ENCODE assay signal across 9 mouse cellular contexts in genomic region chr19:11602026-11602425, GRCm38 (mm10). TPM values are rescaled to one million over a fixed set of nuclear protein-coding genes. Genes with fewer than 3 reads are reported as not detected.
DNase-seq lines count a peak whose midpoint lies in the region; ATAC-seq lines count a peak whose summit lies in the region.
"Had no signal": no experiment of that assay in that cellular context is flagged by ENCODE, and none has a peak within 500 bp of the region (broad histone marks: within the 10 kb centered on the region; RNA-seq: fewer than 3 reads in every experiment).

No protein-coding gene starts in this region.

- H3K9ac ChIP-seq in heart, embryonic 11.5 days (ENCODE audit: low read depth, low read length), result no peak overlapping the region

- H3K4me3 ChIP-seq in heart, embryonic 11.5 days (ENCODE audit: low read depth, low read length), result no peak overlapping the region

- no peak overlapping the region for H3K27ac ChIP-seq in heart, embryonic 11.5 days (ENCODE audit: low read depth, low read length)

- H3K4me1 ChIP-seq in heart, embryonic 11.5 days (ENCODE audit: control insufficient read depth, insufficient read depth, low read length), result no peaks in the 10 kb centered on the region

- DNase-seq in heart, adult 11 months, result peak; percentile 91
- peak; percentile 5 for DNase-seq in urinary bladder, postnatal 25 days (ENCODE audit: low spot score)
- no peak for DNase-seq in urinary bladder, postnatal 4 days (ENCODE audit: low spot score in 2 of 2)
- DNase-seq in lung, postnatal 14 days, result peak; percentile 31
- peak; percentile 29 to 53 for DNase-seq in thymus, postnatal 36 days

- no peaks in the 10 kb centered on the region for H3K36me3 ChIP-seq in heart, embryonic 11.5 days (ENCODE audit: control insufficient read depth, insufficient read depth, low read length)

- no peaks in the 10 kb centered on the region for H3K27me3 ChIP-seq in heart, embryonic 11.5 days (ENCODE audit: control insufficient read depth, insufficient read depth, low read length)

- ATAC-seq in heart, embryonic 11.5 days (replicated peaks; ENCODE audit: insufficient number of reproducible peaks, low FRiP score, low TSS enrichment), result no peak
- ATAC-seq in hematopoietic stem cell, adult 5-6 weeks (replicated peaks in 1 of 2; ENCODE audit: insufficient read depth in 1 of 2, low FRiP score in 2 of 2, low TSS enrichment in 1 of 2, low read depth in 1 of 2, poor library complexity in 2 of 2, severe bottlenecking in 2 of 2), result peak; percentile 85 to 95
- ATAC-seq in cerebellum, adult (ENCODE audit: insufficient number of reproducible peaks, low FRiP score, low TSS enrichment), result no peak

- 84% methylated on average over 2 of the region's 2 CpGs for WGBS in heart, embryonic 11.5 days (ENCODE audit: insufficient replicate concordance)

- no peaks in the 10 kb centered on the region for H3K9me3 ChIP-seq in heart, embryonic 11.5 days (replicated peaks; ENCODE audit: control insufficient read depth, low read length)

- no peak overlapping the region for H3K4me2 ChIP-seq in heart, embryonic 11.5 days

RNA-seq across cellular contexts. Expression of gene Ms4a6d, which starts 2.6 kb away (rescaled TPM):
- polyA plus RNA-seq in heart, embryonic 11.5 days (2014; fragmentation: Nextera tagmentation; extraction: Ambion mirVana), result 0.87 and 1.1 TPM in 2 replicates
- total RNA-seq in hematopoietic stem cell, adult 5-6 weeks (2017), result 0.55 and 1.1 TPM in 2 replicates

RNA-seq across cellular contexts. Expression of gene Ms4a2, which starts 21.5 kb away (rescaled TPM):
- polyA plus RNA-seq in heart, embryonic 11.5 days (2014; fragmentation: Nextera tagmentation; extraction: Ambion mirVana), result 0.24 TPM in 1 of 2 replicates, not detected in the other
- total RNA-seq in hematopoietic stem cell, adult 5-6 weeks (2017), result 7.5 and 21.3 TPM in 2 replicates
- total RNA-seq: layer of hippocampus, postnatal 25 days had no signal

RNA-seq across cellular contexts. Expression of gene Ms4a3, which starts 38.6 kb away (rescaled TPM):
- polyA plus RNA-seq in heart, embryonic 11.5 days (2014; fragmentation: Nextera tagmentation; extraction: Ambion mirVana), result 0.39 TPM in 1 of 2 replicates, not detected in the other
- 17.6 and 52.5 TPM in 2 replicates for total RNA-seq in hematopoietic stem cell, adult 5-6 weeks (2017)
- total RNA-seq: layer of hippocampus, postnatal 25 days had no signal

RNA-seq across cellular contexts. Expression of gene Oosp2, which starts 58.3 kb away (rescaled TPM):
- not detected in 2 replicates for polyA plus RNA-seq in heart, embryonic 11.5 days (2014; fragmentation: Nextera tagmentation; extraction: Ambion mirVana)
- 1.2 TPM in 1 of 2 replicates, not detected in the other for total RNA-seq in hematopoietic stem cell, adult 5-6 weeks (2017)
- total RNA-seq: layer of hippocampus, postnatal 25 days had no signal

Comparison
In these comparisons a context has a peak if more than half of its experiments do, and no peak if none do; other contexts are left out.
1. DNase-seq: peak in heart, adult 11 months (single experiment), urinary bladder, postnatal 25 days (single experiment), lung, postnatal 14 days (single experiment) and thymus, postnatal 36 days (2 of 2); none in urinary bladder, postnatal 4 days (0 of 2).
2. ATAC-seq: peak in hematopoietic stem cell, adult 5-6 weeks (2 of 2); none in heart, embryonic 11.5 days (single experiment) and cerebellum, adult (single experiment).